Mouse (Mus musculus) kidney, embryonic 16.5 days (tissue): ENCODE measurements around the gene Cel. TPM values are rescaled to one million over a fixed set of nuclear protein-coding genes. Genes with fewer than 3 reads are reported as not detected.

Source experiments
- ATAC-seq: fragments of 200-750 bp; cut with Nextera tagmentation; 2 replicates; pipeline ENCODE4 v1.8.0; 2017; ENCODE audit warnings: moderate TSS enrichment; ENCODE audit not compliant: low FRiP score, low TSS enrichment
- H3K27ac ChIP-seq: fragments of 300-500 bp; sonication (generic); 2 replicates; pipeline ENCODE4 v1.5.1; 2014; ENCODE audit warnings: low read length
- H3K27me3 ChIP-seq: fragments of 300-500 bp; sonication (generic); 2 replicates; pipeline ENCODE4 v1.6.1; 2014; ENCODE audit warnings: low read length, control low read depth, mixed read lengths; ENCODE audit not compliant: insufficient read depth
- H3K36me3 ChIP-seq: fragments of 300-500 bp; sonication (generic); 2 replicates; pipeline ENCODE4 v1.6.1; 2014; ENCODE audit warnings: low read length, control low read depth, mixed read lengths; ENCODE audit not compliant: insufficient read depth
- H3K4me1 ChIP-seq: fragments of 300-500 bp; sonication (generic); 2 replicates; pipeline ENCODE4 v1.6.1; 2014; ENCODE audit warnings: low read length, control low read depth, mixed read lengths; ENCODE audit not compliant: insufficient read depth
- H3K4me2 ChIP-seq: fragments of 300-500 bp; sonication (generic); replicated peaks from 2 replicates; pipeline ENCODE4 v1.6.1; 2014; ENCODE audit warnings: low read depth, low read length
- H3K4me3 ChIP-seq: fragments of 300-500 bp; sonication (generic); 2 replicates; pipeline ENCODE4 v1.5.1; 2014; ENCODE audit warnings: mild to moderate bottlenecking, low read length
- H3K9ac ChIP-seq: fragments of 300-500 bp; sonication (generic); replicated peaks from 2 replicates; pipeline ENCODE4 v1.6.1; 2014; ENCODE audit warnings: low read length
- H3K9me3 ChIP-seq: fragments of 300-500 bp; sonication (generic); 2 replicates; pipeline ENCODE4 v1.6.1; 2016; ENCODE audit warnings: low read length, control low read depth
- WGBS: fragments of 180-500 bp; shearing (Covaris S2); extraction: QIAGEN DNeasy Blood & Tissue Kit; methylation state at CpG from one replicate; pipeline ENCODE4 v1.1.7; 2014; 5-methylcytosine and 5-hydroxymethylcytosine counted together
- polyA plus RNA-seq: library from polyadenylated mRNA; unstranded; fragments of >200 nt; fragmentation: Nextera tagmentation; extraction: Ambion mirVana; gene quantifications from 2 replicates; pipeline ENCODE4 v1.2.1, GENCODE M21; 2015

The Cel gene
- polyA plus RNA-seq, 1 experiment from 2014 or later, result not detected

DNA sequence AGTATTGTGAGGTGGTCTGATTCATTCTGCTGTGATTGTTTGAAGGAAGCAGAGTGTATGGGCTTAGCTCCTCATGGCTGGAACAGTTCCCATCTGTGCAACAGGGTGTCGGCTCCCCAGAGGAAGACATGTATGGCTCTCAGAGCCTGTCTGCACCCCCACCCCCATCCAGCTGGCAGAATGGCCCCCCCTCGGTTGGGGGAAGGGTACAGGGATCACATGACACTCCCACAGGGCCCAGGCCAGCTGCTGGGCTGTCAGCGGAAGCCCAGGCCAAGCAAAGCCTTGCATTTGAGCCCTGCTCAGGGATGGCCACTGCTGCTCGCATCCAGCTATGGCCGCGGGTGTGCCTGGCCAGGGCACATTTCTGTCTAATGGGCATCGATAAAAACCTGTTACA, 24.0 kb downstream of the Cel start:
- Histone ChIP-seq H3K9me3 (no peaks in the 10 kb centered on the region), H3K4me1 (peaks cover 33% of the 10 kb centered on the region), H3K27ac (peak overlapping the region; percentile 37; the same call in 1 of the 2 replicates), H3K27me3 (no peaks in the 10 kb centered on the region), H3K9ac (0 out of 2 replicates have a peak overlapping the region, but pooled peaks have one; percentile 0), H3K36me3 (peaks cover 23% of the 10 kb centered on the region), H3K4me2 (no peak overlapping the region), H3K4me3 (no peak overlapping the region)
- peak; percentile 66 for ATAC-seq
- 32% methylated on average over 7 of the region's 7 CpGs for WGBS

- 67% methylated on average over 1 of the region's 1 CpGs for WGBS
- peaks cover 37% of the 10 kb centered on the region for H3K4me1 ChIP-seq
Observed at GRCm38 (mm10) chr2:28538817-28539128, 24.4 kb downstream of the Cel start.

DNA sequence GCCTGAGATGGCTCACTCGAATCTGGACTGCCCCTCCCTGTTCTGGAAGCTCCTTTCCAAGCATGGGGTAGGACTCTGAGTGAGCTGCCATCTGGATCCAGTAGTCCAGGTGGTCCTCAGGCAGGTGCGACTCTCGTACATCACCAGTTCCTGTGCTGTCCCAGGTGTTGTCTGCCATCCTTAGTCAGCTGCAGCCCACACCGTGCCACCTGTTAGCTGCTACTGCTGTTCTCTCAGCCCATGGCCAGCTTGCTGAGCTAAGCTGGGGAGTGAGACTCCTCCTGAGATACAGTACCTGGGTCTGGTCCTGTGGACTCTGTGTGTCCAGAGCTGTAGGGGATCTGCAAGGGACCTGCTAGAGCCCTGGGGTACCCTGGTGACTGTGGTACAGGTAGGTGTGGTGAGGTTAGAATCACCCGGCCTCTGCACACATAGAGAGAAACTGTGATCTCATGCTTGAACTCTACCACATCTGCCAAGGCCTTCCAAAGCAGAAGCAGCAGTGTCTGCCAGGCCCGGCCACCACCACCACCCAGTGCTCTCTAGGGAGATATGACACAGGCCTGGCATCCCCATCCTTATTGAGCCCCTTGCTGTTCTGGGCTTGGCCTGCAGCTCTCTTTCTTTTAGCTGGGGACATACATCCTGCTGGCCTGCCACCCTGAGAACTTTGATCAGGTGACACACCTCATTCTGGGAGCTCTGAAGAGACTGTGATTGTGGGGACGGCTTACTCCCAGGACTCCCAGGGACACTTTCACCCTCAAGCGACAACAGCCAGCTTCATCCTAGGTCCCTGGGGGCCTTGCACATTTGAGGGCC, 25.0 kb downstream of the Cel start:
- Histone ChIP-seq H3K4me1 (peaks cover 41% of the 10 kb centered on the region), H3K4me3 (no peak overlapping the region), H3K4me2 (no peak overlapping the region), H3K36me3 (peaks cover 13% of the 10 kb centered on the region), H3K9me3 (no peaks in the 10 kb centered on the region), H3K27ac (no peak overlapping the region; the same call in 1 of the 2 replicates), H3K27me3 (no peaks in the 10 kb centered on the region), H3K9ac (no peak overlapping the region; the same call in 1 of the 2 replicates)
- ATAC-seq, result no peak
- 84% methylated on average over 8 of the region's 8 CpGs for WGBS

More at GRCm38 (mm10) chr2:28538817-28539128, 24.4 kb downstream of the Cel start:
- H3K4me3 ChIP-seq, result no peak overlapping the region
- H3K4me2 ChIP-seq, result no peak overlapping the region
- no peaks in the 10 kb centered on the region for H3K27me3 ChIP-seq
- no peak for ATAC-seq
- H3K9ac ChIP-seq, result no peak overlapping the region
- H3K27ac ChIP-seq, result peak overlapping the region; percentile 37; the same call in 1 of the 2 replicates
- H3K9me3 ChIP-seq, result no peaks in the 10 kb centered on the region
- H3K36me3 ChIP-seq, result peaks cover 19% of the 10 kb centered on the region

GRCm38 (mm10) chr2:28537634-28537920, 25.6 kb downstream of the Cel start:
- Histone ChIP-seq H3K27me3 (no peaks in the 10 kb centered on the region), H3K27ac (no peak overlapping the region), H3K36me3 (peaks cover 10% of the 10 kb centered on the region), H3K9ac (no peak overlapping the region), H3K4me3 (no peak overlapping the region), H3K4me1 (peaks cover 46% of the 10 kb centered on the region), H3K9me3 (no peaks in the 10 kb centered on the region), H3K4me2 (no peak overlapping the region)
- 52% methylated on average over 4 of the region's 4 CpGs for WGBS
- no peak for ATAC-seq

- peaks cover 50% of the 10 kb centered on the region for H3K4me1 ChIP-seq
- no peak overlapping the region for H3K4me3 ChIP-seq
- H3K27me3 ChIP-seq, result no peaks in the 10 kb centered on the region
- H3K36me3 ChIP-seq, result peaks cover 4% of the 10 kb centered on the region; the same call in 1 of the 2 replicates
- no peaks in the 10 kb centered on the region for H3K9me3 ChIP-seq
- WGBS, result 77% methylated on average over 11 of the region's 11 CpGs
- ATAC-seq, result no peak
- peak overlapping the region; percentile 12; the same call in 1 of the 2 replicates for H3K27ac ChIP-seq
- H3K4me2 ChIP-seq, result no peak overlapping the region
- H3K9ac ChIP-seq, result no peak overlapping the region
Observed at GRCm38 (mm10) chr2:28536766-28537633, 26.2 kb downstream of the Cel start.

DNA sequence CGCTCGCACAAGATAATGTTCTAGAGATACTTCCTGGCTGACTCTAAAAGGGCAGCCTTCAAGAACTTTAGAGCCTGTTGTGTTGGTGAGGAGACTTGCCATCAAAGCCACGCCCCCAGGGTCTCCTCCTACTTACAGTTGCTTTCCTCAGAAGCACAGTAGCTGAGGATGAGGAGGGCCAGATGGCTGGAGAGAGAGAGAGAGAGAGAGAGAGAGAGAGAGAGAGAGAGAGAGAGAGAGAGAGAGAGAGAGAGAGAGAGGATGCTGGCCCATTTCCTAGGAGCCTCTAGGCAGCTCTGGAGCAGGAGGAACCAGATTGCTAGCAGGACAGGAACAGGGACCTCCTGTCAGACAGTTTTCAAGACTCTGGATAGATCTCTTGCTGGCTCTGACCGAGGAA, 27.0 kb downstream of the Cel start:
- Histone ChIP-seq H3K4me1 (peaks cover 50% of the 10 kb centered on the region), H3K9me3 (no peaks in the 10 kb centered on the region), H3K9ac (no peak overlapping the region; the same call in 1 of the 2 replicates), H3K4me2 (no peak overlapping the region), H3K27me3 (no peaks in the 10 kb centered on the region), H3K4me3 (no peak overlapping the region), H3K27ac (peak overlapping the region; percentile 12; the same call in 1 of the 2 replicates), H3K36me3 (no peaks in the 10 kb centered on the region)
- 38% methylated on average over 4 of the region's 4 CpGs for WGBS
- no peak for ATAC-seq

- no peak overlapping the region for H3K4me3 ChIP-seq
Observed at GRCm38 (mm10) chr2:28535650-28536049, 27.6 kb downstream of the Cel start.

GRCm38 (mm10) chr2:28535263-28535540, 28.0 kb downstream of the Cel start:
- Histone ChIP-seq H3K4me1 (peaks cover 53% of the 10 kb centered on the region), H3K4me3 (no peak overlapping the region), H3K27ac (peak overlapping the region; percentile 78; the same call in 1 of the 2 replicates), H3K4me2 (peak overlapping the region; percentile 71), H3K27me3 (no peaks in the 10 kb centered on the region), H3K9me3 (no peaks in the 10 kb centered on the region), H3K9ac (peak overlapping the region; percentile 12; the same call in 1 of the 2 replicates), H3K36me3 (no peaks in the 10 kb centered on the region)
- ATAC-seq, result no peak
- WGBS, result 27% methylated on average over 4 of the region's 4 CpGs

More at GRCm38 (mm10) chr2:28535650-28536049, 27.6 kb downstream of the Cel start:
- Histone ChIP-seq H3K27me3 (no peaks in the 10 kb centered on the region), H3K9ac (peak overlapping the region; percentile 12; the same call in 1 of the 2 replicates), H3K4me2 (peak overlapping the region; percentile 71; the same call in 1 of the 2 replicates), H3K36me3 (no peaks in the 10 kb centered on the region), H3K4me1 (peaks cover 51% of the 10 kb centered on the region), H3K9me3 (no peaks in the 10 kb centered on the region), H3K27ac (no peak overlapping the region; the same call in 1 of the 2 replicates)
- WGBS, result 31% methylated on average over 7 of the region's 7 CpGs
- no peak for ATAC-seq

GRCm38 (mm10) chr2:28534436-28535262, 28.6 kb downstream of the Cel start:
- 0 out of 2 replicates have a peak, but pooled peaks have one; percentile 4 for ATAC-seq
- H3K9ac ChIP-seq, result peak overlapping the region; percentile 74

More at GRCm38 (mm10) chr2:28534436-28535262, 28.6 kb downstream of the Cel start:
- H3K36me3 ChIP-seq, result no peaks in the 10 kb centered on the region
- H3K4me3 ChIP-seq, result peak overlapping the region; percentile 58; the same call in 1 of the 2 replicates
- WGBS, result 36% methylated on average over 11 of the region's 11 CpGs
- H3K4me1 ChIP-seq, result peaks cover 52% of the 10 kb centered on the region
- H3K27me3 ChIP-seq, result no peaks in the 10 kb centered on the region
- peak overlapping the region; percentile 71 for H3K4me2 ChIP-seq
- peak overlapping the region; percentile 78 for H3K27ac ChIP-seq
- no peaks in the 10 kb centered on the region for H3K9me3 ChIP-seq
